Mouse (Mus musculus): ENCODE data around the gene Stradb.
"Not testable (repeated sequence)": the region's sequence is repeated elsewhere in the genome, so short reads cannot be mapped to it uniquely, and the experiment has no call there.

Gene Stradb

DNA sequence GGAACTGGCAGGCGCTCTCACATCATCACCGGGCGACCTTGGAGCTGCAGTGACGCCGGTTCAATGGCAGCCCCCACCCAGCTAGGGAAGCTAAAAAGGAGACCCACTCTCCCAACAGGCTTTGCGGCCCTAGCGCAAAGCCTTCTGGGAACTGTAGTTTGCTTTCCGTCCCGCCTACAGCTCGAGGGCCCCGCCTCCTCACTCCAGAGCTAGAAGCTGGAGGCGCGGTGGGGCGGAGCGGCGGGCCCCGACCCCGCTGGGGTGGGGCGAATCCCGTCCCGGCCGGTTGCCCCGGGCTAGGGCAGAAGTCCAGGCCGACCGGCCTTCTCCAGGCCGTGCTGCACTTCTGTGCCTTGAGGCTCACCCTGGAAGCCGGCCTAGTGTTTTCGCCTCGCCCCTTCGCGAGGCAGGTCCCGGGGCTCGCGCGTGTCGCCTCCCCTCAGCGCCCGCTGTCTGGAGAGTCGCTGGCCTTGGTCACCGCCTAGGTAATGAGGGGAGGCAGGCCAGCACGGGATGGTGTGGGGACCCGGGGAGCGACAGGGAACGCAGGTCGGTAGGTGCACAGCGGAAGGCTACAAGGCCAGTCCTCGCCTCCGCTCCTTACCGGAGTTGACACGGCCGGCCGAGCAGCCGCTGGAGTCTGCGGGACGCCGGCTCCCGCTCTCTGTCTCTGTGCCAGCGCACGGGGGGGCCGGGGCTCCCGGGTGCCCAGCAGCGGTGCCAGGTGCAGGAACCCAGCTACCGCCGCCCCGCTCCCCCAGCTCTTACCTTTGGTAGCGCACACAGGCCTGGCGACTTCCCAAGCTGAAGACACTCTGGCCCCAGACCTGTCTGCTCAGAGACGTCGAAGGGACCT is at the start of gene Stradb, which contains the start of gene Trak2:
Gene Stradb, plus strand, starts transcription at position 157 of the 856 bp plus-strand sequence.
Gene Trak2, minus strand, starts transcription at position 65 of the 856 bp plus-strand sequence.
- DNase-seq (ENCODE audit: low read depth, low spot score) = peak; percentile 98

DNA sequence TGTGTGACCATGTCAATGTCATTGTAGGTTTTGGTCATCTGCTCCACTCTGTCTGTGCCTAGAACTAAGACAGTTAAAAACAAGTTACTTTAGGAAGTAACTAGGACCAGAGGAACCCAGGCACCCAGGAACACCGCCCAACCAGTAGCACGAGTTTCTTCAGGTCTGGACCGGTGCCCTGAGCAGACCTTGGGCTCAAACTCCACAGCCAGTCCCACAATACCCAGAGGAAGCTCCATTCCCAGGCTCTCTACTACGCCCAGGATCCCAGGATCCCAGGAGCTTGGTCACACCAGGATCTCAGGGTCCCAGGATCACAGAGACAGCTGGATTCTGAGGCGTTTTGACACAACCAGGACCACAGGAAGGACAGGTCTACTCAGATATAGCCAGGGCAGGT is 46.7 kb upstream of the Stradb start:
- no peak for DNase-seq (ENCODE audit: low read depth, low spot score)

DNA sequence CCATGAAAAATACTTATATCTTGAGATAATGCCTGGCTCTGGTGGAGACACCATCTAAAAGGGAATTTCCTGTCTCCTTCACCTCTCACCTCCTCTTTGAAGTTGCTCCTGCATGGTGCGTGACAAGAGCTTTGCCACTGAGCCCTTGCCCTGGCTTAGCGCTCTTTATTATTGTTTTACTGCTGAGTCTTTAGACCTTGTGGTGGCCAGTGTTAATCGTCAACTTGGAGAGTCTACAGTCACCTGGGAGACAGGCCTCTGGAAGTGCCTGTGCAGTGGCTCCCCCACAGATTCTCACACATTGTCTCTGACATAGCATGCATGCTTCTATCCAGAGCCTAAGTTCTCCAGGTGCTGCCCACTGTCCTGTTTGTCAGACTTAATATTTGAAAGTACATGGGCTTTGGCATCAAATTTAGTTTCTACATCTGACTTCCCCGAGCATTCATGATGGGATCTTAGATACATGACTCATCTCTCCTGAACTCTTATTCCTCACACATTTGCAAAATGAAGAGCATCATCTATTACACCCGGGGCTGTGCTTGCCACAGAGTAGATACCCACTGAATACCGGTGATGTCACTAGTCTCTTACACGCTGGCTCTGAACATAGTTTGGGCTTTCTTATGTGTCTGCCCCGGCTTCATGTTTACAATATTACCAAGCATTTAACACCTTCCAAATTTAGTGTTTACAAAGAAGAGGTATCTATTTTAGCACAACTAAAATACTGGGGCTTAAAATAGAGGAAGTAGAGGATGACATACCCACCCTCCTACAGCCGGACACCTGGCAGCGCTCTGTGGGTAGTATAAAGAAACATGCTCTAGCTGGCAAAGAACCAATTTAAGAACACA is 36.3 kb upstream of the Stradb start:
- no peak for DNase-seq (ENCODE audit: low read depth, low spot score)

- DNase-seq (ENCODE audit: low read depth, low spot score) = peak; percentile 78
Observed at GRCm38 (mm10) chr1:58937606-58938099, 35.7 kb upstream of the Stradb start.

- DNase-seq (ENCODE audit: low read depth, low spot score) = no peak
Observed at GRCm38 (mm10) chr1:58945523-58945922, 27.8 kb upstream of the Stradb start.

- no peak for DNase-seq (ENCODE audit: low read depth, low spot score)
Observed at GRCm38 (mm10) chr1:58945960-58946670, 27.2 kb upstream of the Stradb start.

DNA sequence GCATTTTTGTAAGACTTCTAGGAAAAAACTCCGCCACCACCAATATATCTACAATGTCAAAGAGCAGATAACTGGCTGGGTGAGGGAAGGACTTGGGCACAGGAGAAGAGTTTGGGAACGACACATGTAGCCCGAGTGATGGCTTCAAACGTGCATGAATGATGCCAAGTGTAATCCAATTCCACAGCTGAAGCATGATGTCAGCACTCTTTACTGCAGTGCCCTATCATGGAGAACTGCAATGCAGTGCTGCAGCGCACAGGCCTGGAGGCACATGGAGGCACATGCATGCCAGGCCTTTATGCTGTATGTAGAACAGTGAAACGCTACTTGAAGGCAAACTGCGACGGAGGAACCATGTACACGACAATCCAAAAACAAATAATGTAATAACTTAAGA is 26.6 kb upstream of the Stradb start:
- no peak for DNase-seq (ENCODE audit: low read depth, low spot score)

DNA sequence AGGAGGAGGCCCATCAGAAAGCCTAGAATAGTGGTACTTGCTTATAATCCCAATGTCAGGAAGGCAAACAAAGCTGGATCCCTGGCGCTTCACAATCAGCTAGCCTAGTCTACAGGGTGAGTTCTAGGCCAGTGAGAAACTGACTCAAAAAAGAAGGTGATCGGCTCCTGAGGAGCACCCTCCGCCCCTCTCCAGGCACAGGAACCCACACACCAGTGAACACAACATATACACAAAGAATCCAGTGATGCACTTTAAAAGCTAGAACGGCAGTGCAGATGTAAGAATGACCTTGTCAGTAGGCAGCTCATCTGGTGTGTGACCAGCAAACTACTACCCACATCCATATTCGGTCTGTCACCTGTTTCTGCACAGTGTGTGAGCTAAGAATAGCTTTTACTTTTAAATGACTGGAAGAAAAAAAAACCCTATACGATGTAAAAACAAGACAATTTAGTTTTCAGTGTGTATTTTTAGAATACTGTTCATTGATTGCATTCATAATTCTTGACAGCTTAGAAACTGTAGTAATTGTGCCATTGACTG is 23.7 kb upstream of the Stradb start:
- DNase-seq (ENCODE audit: low read depth, low spot score) = peak; percentile 78

DNA sequence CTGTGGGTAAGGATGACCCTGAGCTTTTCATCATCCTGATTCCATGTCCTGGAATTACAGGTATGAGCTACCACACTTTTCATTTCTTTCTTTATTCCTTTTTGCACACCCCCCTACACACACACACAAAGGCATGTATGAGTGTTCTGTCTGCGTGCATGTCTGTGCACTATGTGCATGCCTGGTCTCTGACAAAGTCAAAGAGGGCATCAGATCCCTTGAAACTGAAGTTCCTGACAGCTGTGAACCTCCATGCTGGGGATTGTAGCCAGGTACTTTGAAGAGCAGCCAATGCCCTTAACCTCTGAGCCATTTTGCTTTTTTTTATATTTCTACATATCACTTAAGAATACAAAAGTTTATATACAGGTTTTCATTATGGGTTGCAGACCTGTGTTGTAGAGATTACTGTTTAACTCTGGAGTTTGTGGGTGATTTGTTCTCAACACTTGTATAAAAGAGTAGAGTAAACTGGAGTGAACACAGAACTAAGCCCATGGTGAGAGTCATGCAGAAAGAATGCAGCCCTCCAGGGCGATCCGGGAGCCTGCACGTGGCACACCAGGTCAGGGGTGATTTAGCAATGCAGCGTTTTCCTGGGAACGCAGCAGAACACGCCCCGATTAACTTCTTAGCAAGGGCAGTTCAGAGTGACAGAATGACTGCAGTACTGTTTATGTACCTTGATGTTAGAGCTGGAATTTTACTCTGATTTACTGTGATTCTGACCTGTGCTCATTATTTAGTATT is 22.2 kb upstream of the Stradb start:
- no peak for DNase-seq (ENCODE audit: low read depth, low spot score)

- no peak for DNase-seq (ENCODE audit: low read depth, low spot score)
Observed at GRCm38 (mm10) chr1:58951841-58952240, 21.5 kb upstream of the Stradb start.

DNA sequence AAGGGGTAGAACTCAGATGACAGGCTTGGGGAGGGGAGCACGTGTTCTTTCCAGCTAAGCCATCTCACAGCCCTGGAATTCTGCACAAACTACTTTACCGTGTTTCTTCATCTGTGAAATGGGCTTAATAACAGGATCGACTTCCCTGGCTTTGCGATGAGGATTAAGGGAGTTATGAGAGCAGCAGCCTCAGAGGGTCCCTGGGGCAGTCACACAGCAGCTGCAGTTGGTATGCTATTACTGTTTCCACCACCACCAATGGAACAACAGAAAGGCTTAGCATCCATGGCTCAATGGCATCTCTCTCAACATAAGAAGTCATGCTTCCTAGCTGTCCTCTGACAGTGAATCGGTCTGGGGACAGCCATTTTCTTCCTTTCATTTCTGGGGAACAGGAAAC is 20.8 kb upstream of the Stradb start:
- DNase-seq (ENCODE audit: low read depth, low spot score) = no peak

DNA sequence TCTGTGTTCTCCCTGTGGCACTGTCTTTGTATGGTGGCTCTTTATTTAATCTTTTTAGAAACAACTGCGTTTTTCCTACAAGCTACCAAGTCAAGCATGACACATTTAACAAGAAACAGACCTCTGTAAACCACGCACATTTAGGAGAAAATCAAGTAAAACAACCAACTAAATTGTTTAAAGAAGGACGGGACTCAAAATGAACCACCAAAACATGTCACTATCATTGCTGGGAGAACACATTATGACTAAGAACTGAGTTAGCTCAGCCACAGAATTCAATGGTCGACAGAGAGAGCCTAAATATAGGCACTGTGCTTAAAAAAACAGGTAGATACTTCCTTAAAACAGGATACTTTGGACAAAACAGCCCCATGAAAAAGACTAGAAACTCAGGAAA is 20.3 kb upstream of the Stradb start:
- DNase-seq (ENCODE audit: low read depth, low spot score) = no peak

GRCm38 (mm10) chr1:58953686-58954434 is 19.5 kb upstream of the Stradb start:
- DNase-seq (ENCODE audit: low read depth, low spot score) = peak; percentile 87

DNA sequence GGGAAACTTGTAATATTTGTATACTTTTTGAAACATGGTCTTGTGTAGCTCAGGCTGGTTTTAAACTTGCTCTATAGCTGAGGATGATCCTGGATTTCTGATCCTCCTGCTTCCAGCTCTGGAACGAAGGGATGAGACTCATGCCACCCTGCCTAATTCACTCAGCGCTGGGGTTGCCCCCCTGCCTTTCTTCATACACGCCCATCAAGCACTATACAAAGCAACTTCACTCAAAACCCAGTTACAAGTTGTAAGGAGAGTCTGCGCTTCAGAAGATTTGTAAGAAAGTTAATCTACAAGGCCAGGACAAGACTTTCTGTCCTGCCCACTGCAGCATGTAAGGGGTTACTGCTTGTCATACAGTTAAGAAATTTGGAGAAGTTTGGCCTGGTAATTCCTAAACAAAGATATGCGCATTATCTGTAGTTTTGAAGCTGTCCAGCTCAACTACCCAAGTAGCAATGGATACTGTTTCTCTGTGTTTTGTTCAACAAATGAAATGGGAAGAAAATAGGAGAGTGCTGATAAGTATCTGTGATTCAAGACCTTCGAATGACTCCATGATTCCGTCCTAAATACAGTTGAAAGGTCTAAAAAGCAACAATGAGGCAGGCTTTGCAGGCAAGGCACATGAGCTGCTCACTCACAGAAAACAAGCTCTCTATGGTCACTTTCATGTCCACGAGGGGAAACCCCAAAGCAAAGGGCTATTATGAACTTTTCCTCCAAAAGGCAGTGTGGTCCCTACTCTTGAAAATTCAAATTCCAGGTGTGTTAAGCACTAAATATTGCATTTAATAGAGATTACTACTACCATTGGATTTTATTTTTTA is 18.5 kb upstream of the Stradb start:
- DNase-seq (ENCODE audit: low read depth, low spot score) = no peak

DNA sequence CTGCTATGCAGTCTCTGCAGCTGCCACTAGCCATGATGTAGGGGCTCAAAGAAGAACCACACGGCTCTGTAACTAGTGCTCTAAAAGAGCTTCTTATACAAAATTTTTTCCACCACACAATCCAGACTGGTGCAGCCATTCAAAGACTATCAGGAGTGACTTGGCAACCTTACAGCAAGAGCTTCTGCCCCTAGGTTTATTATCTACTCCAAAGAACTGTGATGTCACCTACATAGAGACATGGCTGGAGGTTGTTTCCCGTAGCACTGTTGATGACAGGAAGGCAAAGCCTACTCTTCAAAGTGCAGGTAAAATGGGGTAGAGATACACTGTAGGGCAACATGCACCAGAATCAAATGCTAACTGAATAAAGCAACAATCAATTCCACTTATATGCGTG is 17.6 kb upstream of the Stradb start:
- DNase-seq (ENCODE audit: low read depth, low spot score) = no peak

DNA sequence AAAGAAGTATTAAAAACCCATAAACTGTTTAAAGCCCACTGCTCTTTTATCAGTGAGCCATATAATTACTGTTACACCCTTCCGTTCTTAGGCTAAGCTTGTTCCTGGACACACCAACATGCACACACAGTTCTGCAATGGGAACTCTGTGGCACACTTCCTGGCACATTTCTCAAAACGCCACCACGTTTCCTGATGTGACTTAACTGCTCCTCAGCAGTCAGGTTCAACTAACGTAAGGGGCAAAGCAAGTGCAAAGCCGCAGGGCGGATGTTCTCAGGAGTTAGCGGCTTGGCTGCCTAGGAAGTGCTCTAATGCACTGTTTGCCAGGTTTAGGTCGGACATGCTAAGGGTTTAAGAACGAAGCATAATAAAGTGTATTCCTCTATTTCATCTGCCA is 17.1 kb upstream of the Stradb start:
- no peak for DNase-seq (ENCODE audit: low read depth, low spot score)

- no peak for DNase-seq (ENCODE audit: low read depth, low spot score)
Observed at GRCm38 (mm10) chr1:58957931-58958330, 15.4 kb upstream of the Stradb start.

DNA sequence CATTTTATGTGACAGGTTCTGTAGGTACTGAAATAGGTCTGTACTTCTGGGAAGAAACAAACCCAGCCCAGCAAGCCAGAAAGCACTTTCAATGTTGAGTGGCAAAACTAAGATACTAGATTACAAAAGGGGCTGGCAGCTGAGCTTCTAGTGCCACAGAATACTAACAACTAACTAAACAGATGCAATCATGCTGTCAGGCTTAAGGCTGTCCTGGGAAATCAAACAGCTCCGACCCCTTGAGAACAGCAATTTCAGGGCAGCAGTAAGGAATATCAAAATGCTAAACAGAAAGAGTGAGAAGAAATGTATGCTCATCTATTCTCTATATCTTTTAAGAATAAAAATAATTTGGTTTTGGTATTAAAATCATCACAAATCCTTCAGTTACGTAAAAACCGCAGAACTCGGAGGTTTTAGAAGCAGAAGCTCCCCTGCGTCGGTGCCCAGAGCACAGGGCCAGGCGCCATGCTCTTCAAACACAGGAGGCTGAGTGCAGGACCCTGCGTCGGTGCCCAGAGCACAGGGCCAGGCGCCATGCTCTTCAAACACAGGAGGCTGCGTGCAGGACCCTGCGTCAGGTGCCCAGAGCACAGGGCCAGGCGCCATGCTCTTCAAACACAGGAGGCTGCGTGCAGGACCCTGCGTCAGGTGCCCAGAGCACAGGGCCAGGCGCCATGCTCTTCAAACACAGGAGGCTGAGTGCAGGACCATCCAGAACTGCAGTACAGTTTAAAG is 14.4 kb upstream of the Stradb start:
- DNase-seq (ENCODE audit: low read depth, low spot score) = not testable (repeated sequence)
